Mouse (Mus musculus): ENCODE measurements around the gene Doc2a. TPM values are rescaled to one million over a fixed set of nuclear protein-coding genes. Genes with fewer than 3 reads are reported as not detected.

Doc2a gene
- polyA plus RNA-seq, 1 experiment: not detected

- Histone ChIP-seq H3K36me3 (ENCODE audit: control insufficient read depth, insufficient read depth) (peaks cover 16% of the 10 kb centered on the region), H3K27me3 (ENCODE audit: control insufficient read depth, insufficient read depth, insufficient read length) (no peaks in the 10 kb centered on the region), H3K79me2 (ENCODE audit: control insufficient read depth, insufficient read depth) (peaks cover 47% of the 10 kb centered on the region), H3K4me3 (ENCODE audit: insufficient read depth, poor library complexity, severe bottlenecking) (peak within 1 kb of the TSS; percentile 86), H3ac (ENCODE audit: control insufficient read depth, insufficient read length, low read depth) (peak within 1 kb of the TSS; percentile 100), H3K79me3 (ENCODE audit: low read depth) (peaks cover 30% of the 10 kb centered on the region)
- TF ChIP-seq MAX (IDR thresholded peaks at IDR 0.05): peak; percentile 92
- TF ChIP-seq MYOG (IDR thresholded peaks at IDR 0.05; ENCODE audit: control insufficient read depth, extremely low read depth, insufficient read length): no peak
- no peak for TF ChIP-seq USF1 (IDR thresholded peaks at IDR 0.05; ENCODE audit: low read depth)
Measured at GRCm38 (mm10) chr7:126884286-126885164, 37.3 kb downstream of the Doc2a start, which contains the start of gene Taok2. Gene Taok2, minus strand, starts transcription at chr7:126884703.

- TF ChIP-seq MAX (IDR thresholded peaks at IDR 0.05): no peak
- TF ChIP-seq MYOG (IDR thresholded peaks at IDR 0.05; ENCODE audit: control insufficient read depth, extremely low read depth, insufficient read length): no peak
- TF ChIP-seq MYOD1 (IDR thresholded peaks at IDR 0.05; ENCODE audit: control insufficient read depth, insufficient read length, low read depth): no peak
- TF ChIP-seq CEBPB (IDR thresholded peaks at IDR 0.05; ENCODE audit: low read depth): no peak
- no peak for TF ChIP-seq FOSL1 (IDR thresholded peaks at IDR 0.05; ENCODE audit: insufficient read depth, low read length, poor library complexity, severe bottlenecking)
- TF ChIP-seq CTCF (IDR thresholded peaks at IDR 0.05; ENCODE audit: control insufficient read depth, insufficient read depth, insufficient read length): no peak
- TF ChIP-seq USF1 (IDR thresholded peaks at IDR 0.05; ENCODE audit: low read depth): no peak
- H3K79me3 ChIP-seq (ENCODE audit: low read depth): peaks cover 21% of the 10 kb centered on the region
- no peaks in the 10 kb centered on the region for H3K27me3 ChIP-seq (ENCODE audit: control insufficient read depth, insufficient read depth, insufficient read length)
- no peaks in the 10 kb centered on the region for H3K36me3 ChIP-seq (ENCODE audit: control insufficient read depth, insufficient read depth)
- H3ac ChIP-seq (ENCODE audit: control insufficient read depth, insufficient read length, low read depth): no peak overlapping the region
- peaks cover 21% of the 10 kb centered on the region for H3K79me2 ChIP-seq (ENCODE audit: control insufficient read depth, insufficient read depth)
- H3K4me3 ChIP-seq (ENCODE audit: insufficient read depth, poor library complexity, severe bottlenecking): no peak overlapping the region
Measured at GRCm38 (mm10) chr7:126887281-126887680, 40.1 kb downstream of the Doc2a start.

- no peak overlapping the region for H3ac ChIP-seq (ENCODE audit: control insufficient read depth, insufficient read length, low read depth)
- H3K36me3 ChIP-seq (ENCODE audit: control insufficient read depth, insufficient read depth): no peaks in the 10 kb centered on the region
Measured at GRCm38 (mm10) chr7:126888852-126889251, 41.6 kb downstream of the Doc2a start.

GRCm38 (mm10) chr7:126896912-126897311, 49.7 kb downstream of the Doc2a start:
- TF ChIP-seq MYOD1 (IDR thresholded peaks at IDR 0.05; ENCODE audit: control insufficient read depth, insufficient read length, low read depth) (no peak), FOSL1 (IDR thresholded peaks at IDR 0.05; ENCODE audit: insufficient read depth, low read length, poor library complexity, severe bottlenecking) (no peak), CEBPB (IDR thresholded peaks at IDR 0.05; ENCODE audit: low read depth) (no peak), MAX (IDR thresholded peaks at IDR 0.05) (no peak), USF1 (IDR thresholded peaks at IDR 0.05; ENCODE audit: low read depth) (no peak), MYOG (IDR thresholded peaks at IDR 0.05; ENCODE audit: control insufficient read depth, extremely low read depth, insufficient read length) (no peak), CTCF (IDR thresholded peaks at IDR 0.05; ENCODE audit: control insufficient read depth, insufficient read depth, insufficient read length) (no peak)
- Histone ChIP-seq H3K79me3 (ENCODE audit: low read depth) (no peaks in the 10 kb centered on the region), H3K4me3 (ENCODE audit: insufficient read depth, poor library complexity, severe bottlenecking) (no peak overlapping the region), H3K27me3 (ENCODE audit: control insufficient read depth, insufficient read depth, insufficient read length) (no peaks in the 10 kb centered on the region), H3K79me2 (ENCODE audit: control insufficient read depth, insufficient read depth) (no peaks in the 10 kb centered on the region), H3ac (ENCODE audit: control insufficient read depth, insufficient read length, low read depth) (no peak overlapping the region), H3K36me3 (ENCODE audit: control insufficient read depth, insufficient read depth) (no peaks in the 10 kb centered on the region)

More at GRCm38 (mm10) chr7:126888852-126889251, 41.6 kb downstream of the Doc2a start:
- Histone ChIP-seq H3K79me2 (ENCODE audit: control insufficient read depth, insufficient read depth) (peaks cover 5% of the 10 kb centered on the region), H3K79me3 (ENCODE audit: low read depth) (peaks cover 6% of the 10 kb centered on the region), H3K4me3 (ENCODE audit: insufficient read depth, poor library complexity, severe bottlenecking) (no peak overlapping the region), H3K27me3 (ENCODE audit: control insufficient read depth, insufficient read depth, insufficient read length) (no peaks in the 10 kb centered on the region)
- no peak for TF ChIP-seq MYOG (IDR thresholded peaks at IDR 0.05; ENCODE audit: control insufficient read depth, extremely low read depth, insufficient read length)
- peak; percentile 1 for TF ChIP-seq CTCF (IDR thresholded peaks at IDR 0.05; ENCODE audit: control insufficient read depth, insufficient read depth, insufficient read length)

GRCm38 (mm10) chr7:126897390-126898101, 50.3 kb downstream of the Doc2a start:
- no peaks in the 10 kb centered on the region for H3K79me2 ChIP-seq (ENCODE audit: control insufficient read depth, insufficient read depth)
- H3K4me3 ChIP-seq (ENCODE audit: insufficient read depth, poor library complexity, severe bottlenecking): peak overlapping the region; percentile 34
- H3K27me3 ChIP-seq (ENCODE audit: control insufficient read depth, insufficient read depth, insufficient read length): no peaks in the 10 kb centered on the region
- H3ac ChIP-seq (ENCODE audit: control insufficient read depth, insufficient read length, low read depth): peak overlapping the region; percentile 73
- no peaks in the 10 kb centered on the region for H3K36me3 ChIP-seq (ENCODE audit: control insufficient read depth, insufficient read depth)
- no peaks in the 10 kb centered on the region for H3K79me3 ChIP-seq (ENCODE audit: low read depth)
- TF ChIP-seq MAX (IDR thresholded peaks at IDR 0.05) (no peak), MYOD1 (IDR thresholded peaks at IDR 0.05; ENCODE audit: control insufficient read depth, insufficient read length, low read depth) (no peak), FOSL1 (IDR thresholded peaks at IDR 0.05; ENCODE audit: insufficient read depth, low read length, poor library complexity, severe bottlenecking) (no peak), CTCF (IDR thresholded peaks at IDR 0.05; ENCODE audit: control insufficient read depth, insufficient read depth, insufficient read length) (no peak), USF1 (IDR thresholded peaks at IDR 0.05; ENCODE audit: low read depth) (no peak), CEBPB (IDR thresholded peaks at IDR 0.05; ENCODE audit: low read depth) (no peak)
